Mouse (Mus musculus) erythroblast, adult 5-6 weeks (primary cell): Measurements from ENCODE around the gene Adamts3. TPM values are rescaled to one million over a fixed set of nuclear protein-coding genes. Genes with fewer than 3 reads are reported as not detected.

Experiments
- ATAC-seq: replicated peaks from 2 replicates; pipeline ENCODE4 v1.8.0; 2016; ENCODE audit warnings: moderate number of reproducible peaks, mild to moderate bottlenecking, moderate TSS enrichment, inconsistent platforms; ENCODE audit not compliant: poor library complexity, low FRiP score, severe bottlenecking
- total RNA-seq, 2 experiments: library from RNA; stranded (forward) in 1 of 2; stranded (reverse) in 1 of 2; fragments of 150-400 nt in 1 of 2; fragments of 200-764, 138-1000 nt in 1 of 2; gene quantifications; 2 replicates each; pipeline versions ENCODE4 v1.2.3 to v1.2.4; 2015 to 2017; ENCODE audit warnings: low replicate concordance in 2 of 2

Adamts3 gene
- total RNA-seq, 2 experiments from 2014 or later, result 0.68 to 1.9 TPM

DNA sequence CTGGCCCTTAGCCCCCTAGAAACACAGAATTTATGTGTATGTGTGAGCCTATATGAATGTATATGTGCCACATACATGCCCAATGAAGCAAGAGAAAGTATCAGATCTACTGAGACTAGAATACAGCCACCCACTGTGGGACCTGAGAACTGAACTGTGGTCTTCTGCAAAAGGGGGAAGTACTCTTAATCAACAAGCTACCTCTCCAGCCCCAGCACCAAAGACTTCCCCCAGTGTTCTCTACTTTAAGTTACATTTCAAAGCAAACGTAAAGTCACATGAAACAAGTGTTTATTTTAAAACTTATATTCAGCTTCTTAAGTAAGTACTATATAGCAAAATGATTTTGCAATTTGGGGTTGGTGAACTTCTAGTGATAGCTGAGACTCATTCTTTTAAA lies 62.0 kb downstream of the Adamts3 start:
- no peak for ATAC-seq

DNA sequence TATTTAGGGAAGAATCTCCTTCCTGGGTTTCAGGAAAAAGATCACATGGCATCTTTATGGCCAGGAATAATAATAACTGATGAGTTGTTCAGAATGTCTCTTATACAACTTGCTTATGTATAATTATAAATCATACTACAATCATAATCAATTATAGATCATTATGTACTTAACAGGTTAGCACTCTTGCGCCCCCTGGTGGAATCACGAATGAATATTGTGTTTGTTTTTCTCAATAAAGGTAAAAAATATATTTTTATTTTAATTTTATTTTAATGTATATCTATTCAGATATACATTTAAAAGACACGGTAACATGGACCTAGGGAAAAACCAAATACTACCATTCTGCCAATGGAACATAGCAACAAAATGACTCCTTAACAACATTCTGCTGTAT lies 63.6 kb downstream of the Adamts3 start:
- ATAC-seq, result no peak

DNA sequence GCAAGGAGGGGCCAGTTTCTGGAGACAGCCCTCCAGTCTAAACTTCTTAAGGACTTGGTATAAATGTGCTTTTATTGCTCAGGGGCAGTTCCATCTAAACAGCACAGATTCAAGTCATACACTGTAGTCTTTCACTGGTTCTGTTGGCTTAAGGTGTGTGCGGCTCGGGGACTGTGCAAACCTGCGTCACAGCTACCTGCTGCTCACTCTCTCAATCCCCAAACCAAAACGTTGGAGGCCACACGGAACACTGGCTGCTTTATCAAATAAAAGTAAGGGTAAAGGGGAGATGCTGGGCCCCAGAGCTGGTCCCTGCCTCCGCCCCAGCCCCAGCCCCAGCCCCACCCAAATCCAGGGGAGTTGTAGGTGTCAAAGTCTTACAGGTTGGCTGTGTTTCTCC lies 66.5 kb downstream of the Adamts3 start:
- no peak for ATAC-seq

DNA sequence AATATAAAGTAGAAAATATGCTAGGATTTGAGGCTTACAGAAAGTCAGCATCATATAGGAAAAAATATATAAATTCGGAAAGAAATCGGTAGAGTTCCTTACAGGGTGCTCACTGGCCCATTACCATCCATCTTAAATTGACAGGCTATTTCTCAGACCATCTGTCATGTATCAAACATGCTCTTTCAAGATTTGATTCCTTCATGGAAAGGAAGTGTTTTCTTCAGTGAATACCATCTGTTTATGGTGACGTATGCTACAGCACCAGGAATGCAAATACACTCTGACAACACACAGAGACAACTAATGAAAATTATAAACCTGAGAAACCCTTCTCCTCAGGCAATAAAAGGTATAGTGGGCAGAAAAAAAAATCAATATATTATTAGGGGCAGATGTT lies 68.6 kb downstream of the Adamts3 start:
- no peak for ATAC-seq

DNA sequence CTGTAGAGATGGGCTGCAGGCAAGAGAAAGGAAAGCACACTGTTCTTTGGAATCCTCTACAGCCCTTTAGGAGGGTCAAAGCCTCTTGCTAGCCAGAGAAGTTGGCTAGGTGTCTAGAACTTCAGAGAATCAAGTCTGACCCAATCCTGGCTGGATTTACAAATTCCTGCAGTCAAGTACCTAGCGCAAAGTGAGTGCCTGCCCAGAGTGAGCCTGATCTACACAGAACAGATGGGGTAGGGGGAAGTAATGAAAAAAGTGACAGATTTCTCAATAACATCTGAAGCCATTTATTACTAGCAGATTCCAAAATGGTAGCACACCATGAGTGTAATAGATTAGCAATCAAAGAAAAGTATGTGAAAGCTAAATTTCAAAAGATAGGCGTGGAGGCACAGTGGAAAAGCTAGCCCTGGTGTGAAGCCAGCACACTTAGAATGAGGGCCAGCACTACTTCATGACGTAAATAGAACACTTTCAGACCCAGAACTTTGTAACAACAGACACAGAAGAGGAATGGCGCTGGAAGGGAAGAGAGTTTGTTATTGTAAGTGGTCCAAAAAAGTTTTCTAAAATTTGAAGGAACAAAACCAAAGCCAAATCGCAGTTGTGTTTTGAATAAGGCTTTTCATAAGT lies 82.8 kb downstream of the Adamts3 start:
- no peak for ATAC-seq

DNA sequence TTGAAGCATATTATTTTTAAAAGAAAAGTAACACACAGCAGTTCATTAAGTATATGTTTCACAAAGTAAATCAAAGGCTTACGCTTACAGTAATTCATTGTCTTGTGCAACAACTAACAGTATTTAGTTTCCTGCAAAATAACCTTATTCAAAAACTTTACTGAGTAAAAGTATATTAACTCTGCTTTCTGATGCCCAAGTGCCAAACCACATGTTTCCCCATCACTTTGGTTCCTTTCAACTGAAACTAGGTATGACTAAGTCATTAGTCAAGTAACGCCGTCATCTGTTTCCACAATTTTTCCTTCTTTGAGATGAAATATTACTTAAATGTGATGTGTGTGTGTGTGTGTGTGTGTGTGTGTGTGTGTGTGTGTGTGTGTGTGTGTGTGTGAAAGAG lies 89.4 kb downstream of the Adamts3 start:
- no peak for ATAC-seq

DNA sequence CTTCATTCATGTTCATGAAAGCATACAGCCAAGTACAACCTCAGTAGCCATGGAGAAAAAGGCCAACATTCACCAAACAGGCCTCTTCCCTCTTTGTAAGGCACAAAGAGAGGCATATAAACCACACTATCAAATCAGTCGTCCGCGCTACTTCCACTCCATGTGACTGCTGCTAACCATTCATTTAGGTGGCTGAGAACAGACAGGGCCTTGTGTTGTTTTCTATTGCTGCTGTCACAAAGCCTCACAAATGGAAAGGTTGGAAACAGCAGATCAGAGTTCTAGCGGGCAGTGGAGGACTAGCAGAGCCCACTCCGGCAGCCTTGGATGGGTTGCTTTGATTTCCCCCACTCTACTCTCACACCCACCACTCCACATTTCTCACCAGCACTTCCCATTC lies 98.5 kb downstream of the Adamts3 start:
- no peak for ATAC-seq

DNA sequence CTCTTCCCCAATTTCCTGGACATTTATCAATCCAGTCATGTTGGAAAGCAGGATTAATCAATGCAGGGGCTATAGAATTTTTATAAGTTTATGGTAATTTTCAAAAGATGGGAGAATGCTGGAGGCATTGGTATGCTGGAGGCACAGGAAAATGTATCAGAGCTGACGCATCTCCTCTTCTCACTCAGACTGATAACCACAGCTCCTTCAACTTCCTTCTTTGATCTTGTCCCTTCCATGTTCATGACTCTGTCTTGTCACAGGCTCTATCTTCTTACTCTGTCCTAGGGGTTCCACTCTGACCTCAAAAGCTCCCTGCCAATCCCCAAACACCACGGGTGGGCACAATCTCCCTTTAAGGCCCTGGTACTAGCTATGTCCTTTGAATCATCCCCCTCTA lies 103.3 kb downstream of the Adamts3 start:
- no peak for ATAC-seq

DNA sequence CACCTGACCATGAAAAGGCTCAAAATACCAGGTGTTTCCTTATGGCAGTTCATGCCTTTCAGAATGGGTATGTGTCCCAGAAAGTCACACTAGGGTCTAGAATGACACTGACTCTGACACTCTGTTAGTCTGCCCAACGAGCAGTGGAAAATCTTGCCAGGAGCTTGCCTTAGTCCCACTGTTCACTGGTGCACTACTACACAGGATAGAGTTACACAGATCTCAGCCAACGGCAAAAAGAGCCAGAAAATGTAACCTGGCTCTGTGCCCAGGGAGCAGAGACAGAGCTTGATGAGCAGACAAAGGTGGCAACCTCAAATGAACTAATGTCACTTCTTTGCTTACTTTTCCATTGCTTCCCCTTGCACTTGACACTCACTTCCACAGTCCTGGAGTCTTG lies 104.5 kb downstream of the Adamts3 start:
- no peak for ATAC-seq

DNA sequence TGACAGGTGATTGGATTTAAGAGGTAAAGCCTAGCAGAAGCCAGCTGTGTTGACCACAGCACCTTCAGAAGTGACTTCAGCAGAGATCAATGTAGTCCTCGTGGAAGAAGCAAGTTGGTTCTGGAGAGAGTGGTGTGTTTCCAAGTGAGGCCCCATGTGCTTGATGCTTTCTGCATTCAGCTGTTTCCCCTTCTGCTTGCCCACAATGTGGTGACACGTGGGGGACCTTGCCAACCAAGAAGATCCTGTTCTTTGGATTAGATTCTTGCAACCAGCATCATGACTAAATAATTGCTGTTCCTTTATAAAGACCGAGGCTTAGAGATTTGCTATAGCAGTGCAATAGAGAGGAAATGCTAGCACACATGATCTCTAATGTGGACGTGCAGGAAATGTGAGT lies 105.7 kb downstream of the Adamts3 start:
- no peak for ATAC-seq

DNA sequence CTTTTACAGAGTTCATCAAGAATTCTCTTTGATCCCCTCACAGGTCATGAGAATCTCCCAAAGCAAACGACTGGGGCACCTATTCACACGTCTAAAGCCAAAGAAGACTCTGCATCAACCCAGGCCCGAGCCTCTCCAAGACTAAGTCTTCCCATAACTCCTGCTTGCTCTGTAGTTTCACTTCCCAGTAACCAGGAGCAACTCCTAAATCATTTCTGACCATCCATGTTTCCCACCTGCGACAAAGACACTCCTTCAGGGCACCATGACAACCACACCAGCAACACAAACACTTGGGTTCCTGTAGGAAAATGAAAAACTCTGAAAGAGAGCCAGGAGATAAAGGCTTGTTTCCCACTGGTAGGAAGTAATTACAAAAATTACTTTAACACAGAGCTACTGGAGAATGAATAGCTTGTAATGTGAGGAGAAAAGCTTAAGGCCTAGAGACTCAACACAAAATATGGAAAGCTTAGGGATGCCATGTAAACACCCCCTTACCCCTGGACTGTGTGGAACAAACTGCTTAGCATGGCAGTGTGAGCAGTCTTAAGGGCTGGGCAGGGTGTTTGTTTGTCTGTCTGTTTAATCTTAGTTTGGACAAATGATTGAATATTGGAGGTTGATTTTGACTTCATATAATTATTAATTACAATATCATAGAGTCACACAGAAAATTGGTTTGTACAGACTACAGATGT lies 112.3 kb downstream of the Adamts3 start:
- ATAC-seq, result no peak

DNA sequence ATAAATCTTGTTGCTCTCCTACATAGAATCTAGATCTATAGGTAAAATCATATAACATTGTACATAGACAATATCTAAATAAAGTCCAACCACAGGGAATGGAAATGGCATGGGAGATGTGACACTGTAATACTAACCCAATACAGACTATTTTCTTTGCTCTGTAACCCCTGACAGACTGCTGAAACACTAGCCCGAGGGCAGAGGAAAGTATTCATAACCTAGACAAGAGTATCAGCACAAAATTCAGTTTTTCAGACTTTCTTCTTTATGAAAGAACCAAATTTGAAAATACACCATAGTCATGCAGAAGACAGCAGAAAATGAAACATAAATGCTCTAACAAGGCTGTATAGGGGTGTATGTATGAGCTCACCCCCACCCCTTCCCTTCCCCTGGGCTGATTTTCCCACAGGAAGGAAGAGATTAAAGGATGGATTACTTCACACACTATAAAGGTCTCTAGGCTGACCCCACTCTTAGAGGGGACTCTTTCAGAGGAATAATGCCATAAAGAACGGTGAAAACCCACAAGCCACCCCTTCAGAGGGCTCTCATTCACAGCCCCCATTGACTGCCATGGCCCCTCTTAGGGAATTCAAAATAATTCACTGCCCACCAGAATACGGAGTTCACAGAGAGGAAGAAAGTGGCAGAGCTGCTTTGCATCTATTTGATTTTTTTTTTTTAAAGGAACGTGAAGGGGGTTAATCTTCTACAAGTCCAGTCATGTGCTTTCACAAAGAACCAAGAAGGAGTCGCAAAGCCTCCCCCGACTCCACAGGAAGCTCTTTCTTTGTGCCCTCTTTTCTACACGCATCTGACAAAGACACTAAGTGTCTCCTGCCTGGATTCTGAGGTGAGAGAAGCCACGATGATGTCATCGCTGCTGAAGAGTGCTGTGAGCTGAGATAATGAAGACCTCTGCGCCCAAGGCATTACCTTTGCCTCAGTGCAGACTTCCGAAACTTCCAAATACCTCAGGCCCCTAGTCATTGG lies 119.6 kb downstream of the Adamts3 start:
- ATAC-seq, result no peak

DNA sequence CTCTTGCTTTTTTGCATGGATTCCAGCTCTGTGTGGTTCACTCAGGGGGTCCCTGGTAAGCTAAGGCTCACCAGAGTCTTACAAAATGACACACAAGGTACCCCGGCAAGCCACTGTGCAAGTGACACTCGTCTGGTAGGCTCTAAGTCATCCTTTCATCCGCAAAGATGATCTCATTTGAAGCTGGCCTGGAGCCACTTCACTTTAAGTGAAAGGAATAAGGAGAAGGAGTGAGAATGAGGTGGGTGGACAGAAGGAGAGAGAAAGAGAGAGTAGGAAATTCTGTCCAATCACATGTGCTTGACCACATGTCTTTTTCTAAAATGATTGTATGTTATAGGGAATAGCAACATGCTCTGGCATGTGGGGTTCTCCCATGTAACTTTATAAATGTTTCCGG lies 122.8 kb downstream of the Adamts3 start:
- no peak for ATAC-seq

DNA sequence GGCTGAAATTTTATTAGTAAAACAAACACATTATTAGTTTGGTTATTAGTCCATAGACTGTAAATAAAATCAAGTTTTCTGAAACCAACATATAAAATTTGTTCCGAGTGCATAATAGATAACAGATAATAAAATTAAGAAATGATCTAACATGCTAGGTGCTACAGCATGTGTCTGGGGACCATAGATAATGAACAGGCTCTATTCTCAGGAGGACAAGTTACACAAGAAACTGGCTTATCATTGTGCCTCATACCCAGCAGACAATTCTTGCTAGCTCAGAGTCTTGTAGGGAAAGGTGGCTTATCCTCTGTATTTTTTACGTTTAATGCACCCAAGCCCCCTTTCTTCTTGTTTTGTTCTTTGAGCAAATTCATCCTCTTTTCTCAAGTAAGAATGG lies 131.3 kb downstream of the Adamts3 start:
- no peak for ATAC-seq

DNA sequence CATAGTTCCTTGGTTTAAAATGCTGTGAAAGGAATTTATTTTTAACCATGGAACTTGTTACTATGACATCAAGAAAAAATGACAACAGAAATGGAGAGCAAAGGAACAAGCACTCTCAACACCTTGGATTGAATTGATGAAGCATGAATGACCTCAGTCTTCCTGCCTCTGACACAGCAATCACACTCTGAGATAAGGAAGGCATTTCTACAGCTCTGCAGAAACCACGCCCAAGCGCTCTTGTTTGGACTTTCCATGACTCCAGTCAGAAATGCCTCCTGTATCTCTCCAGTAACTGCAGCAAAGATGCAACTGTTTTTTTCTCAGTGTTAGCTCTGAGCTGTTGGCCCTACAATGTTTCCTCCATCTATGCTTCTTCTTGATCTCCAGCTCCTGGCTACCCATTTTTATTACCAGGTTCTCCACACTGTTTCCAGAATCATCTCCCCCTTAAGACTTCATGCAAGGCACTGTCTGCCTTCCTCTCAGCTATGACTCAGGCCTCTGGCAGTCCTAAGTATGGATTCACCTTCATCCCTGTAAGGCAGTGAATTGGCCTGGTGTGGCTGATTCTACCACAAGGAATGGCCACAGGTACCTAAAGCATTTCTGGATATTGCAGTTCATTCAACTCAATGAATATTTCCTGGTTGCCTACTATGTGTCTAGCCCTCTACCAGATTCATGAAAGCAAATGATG lies 134.8 kb downstream of the Adamts3 start:
- ATAC-seq, result no peak

DNA sequence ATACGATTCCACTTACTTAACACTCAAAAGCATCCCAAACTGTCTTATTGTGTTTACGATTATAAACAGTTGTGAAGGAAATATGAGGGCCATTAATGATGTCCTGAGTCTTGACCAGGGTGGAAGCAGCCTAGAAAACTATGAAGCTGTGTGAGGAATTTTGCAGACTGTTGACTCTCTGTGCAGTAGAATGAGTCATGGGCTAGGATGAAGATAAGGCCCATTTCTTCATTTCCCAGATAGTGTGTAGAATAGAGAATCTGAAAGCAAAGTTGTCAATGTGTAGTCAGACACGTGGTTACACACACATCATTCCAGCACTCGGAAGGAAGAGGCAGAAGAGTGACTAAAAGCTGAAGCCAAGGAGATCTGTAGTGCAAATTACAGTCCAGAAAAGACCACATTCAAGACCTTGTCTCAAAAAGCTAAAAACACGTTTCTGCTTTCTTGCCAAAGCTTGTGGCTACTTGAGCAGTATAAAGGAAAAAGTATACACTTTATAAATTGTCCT lies 135.9 kb downstream of the Adamts3 start:
- ATAC-seq, result no peak

DNA sequence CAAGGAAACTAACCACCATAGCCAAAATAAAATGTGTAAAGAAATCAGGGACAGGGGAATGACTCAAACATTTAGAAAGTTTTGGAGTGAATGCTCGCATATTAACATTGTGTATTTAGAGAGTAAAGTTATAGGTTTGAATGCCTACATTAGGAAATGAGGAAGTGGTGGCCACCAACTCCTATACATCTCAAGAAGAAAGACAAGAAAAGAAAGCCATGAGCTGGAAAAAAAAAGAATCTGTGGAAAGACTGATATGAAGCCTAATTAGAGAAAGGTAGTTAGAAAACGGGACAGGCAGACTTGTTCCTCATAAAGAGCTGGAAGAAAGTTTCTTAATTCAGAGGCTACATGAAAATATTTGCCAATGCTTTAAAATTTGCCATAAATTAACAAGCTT lies 138.0 kb downstream of the Adamts3 start:
- ATAC-seq, result no peak

DNA sequence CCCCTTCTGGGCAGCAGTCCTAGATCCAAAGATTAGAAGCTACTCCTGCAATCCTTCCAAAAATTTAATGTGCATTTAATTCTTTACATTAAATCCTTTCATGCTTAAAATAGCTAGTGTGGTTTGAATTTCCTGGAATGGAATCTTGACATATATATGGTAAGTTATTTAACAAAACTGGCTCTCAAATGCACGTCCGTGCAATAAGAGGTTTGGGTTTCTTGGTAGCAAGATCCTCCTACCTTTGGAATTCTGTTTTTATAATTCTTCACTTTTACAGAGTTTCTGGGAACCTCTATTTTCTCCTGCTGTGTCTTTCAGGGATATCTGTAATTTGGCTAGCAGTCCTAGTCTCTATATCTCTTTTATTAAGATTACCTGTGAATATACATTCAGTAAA lies 148.4 kb downstream of the Adamts3 start:
- ATAC-seq, result no peak

DNA sequence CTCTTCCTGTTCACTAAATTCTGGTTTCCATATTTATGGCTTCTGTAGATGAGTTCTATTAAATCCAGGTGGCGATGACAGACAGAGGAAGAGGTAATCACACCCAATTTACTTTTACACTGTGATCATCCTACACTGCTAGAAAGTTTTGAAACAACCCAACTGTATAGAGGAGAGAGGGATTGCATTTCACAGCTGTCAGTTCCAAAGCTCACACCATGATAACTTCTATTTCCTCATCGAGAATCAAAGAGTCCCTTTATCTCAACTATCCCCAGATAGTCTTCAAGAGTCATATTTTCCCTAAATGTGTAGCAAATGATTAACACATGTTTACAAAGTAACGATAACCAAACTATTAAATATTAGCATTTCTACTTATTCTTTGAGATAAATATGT lies 152.7 kb downstream of the Adamts3 start:
- no peak for ATAC-seq

DNA sequence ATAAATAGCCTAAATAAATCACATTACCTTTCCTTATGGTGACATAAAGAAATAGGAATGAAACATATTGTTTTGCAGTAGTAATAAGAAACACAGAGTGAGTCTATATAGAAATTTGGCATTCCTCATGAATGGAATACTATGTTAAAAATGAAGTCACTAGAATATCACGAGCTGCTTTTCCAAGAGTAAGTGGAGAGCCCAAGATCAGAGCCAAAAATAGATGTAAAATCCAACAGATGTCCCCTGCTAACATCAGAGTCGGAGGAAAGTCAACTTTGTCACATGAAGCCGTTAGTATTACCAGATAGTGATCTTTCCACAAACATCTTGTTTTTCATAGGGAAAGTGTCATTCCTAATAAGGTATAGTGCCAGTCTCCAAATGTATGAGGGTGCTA lies 155.0 kb downstream of the Adamts3 start:
- ATAC-seq, result no peak
